Mouse (Mus musculus) heart, postnatal 0 days (tissue): ENCODE measurements around the gene Slc37a1. TPM values are rescaled to one million over a fixed set of nuclear protein-coding genes. Genes with fewer than 3 reads are reported as not detected.

Source experiments
- ATAC-seq: fragments of 200-750 bp; cut with Nextera tagmentation; 2 replicates; pipeline ENCODE4 v1.8.0; 2017; ENCODE audit warnings: low read depth, moderate number of reproducible peaks, moderate library complexity; ENCODE audit not compliant: insufficient read depth
- DNase-seq: peaks from one replicate; pipeline ENCODE4 v3.0.0-alpha.2; 2016; ENCODE audit warnings: low spot score
- H3K27ac ChIP-seq: fragments of 300-500 bp; sonication (generic); 2 replicates; pipeline ENCODE4 v1.5.1; 2014; ENCODE audit warnings: low read depth, mild to moderate bottlenecking
- H3K27me3 ChIP-seq: fragments of 300-500 bp; sonication (generic); 2 replicates; pipeline ENCODE4 v1.6.1; 2014; ENCODE audit warnings: low read length, mixed read lengths; ENCODE audit not compliant: control insufficient read depth, insufficient read depth
- H3K36me3 ChIP-seq: fragments of 300-500 bp; sonication (generic); replicated peaks from 2 replicates; pipeline ENCODE4 v1.6.1; 2014; ENCODE audit warnings: low read length, mixed read lengths; ENCODE audit not compliant: control insufficient read depth, insufficient read depth
- H3K4me1 ChIP-seq: fragments of 300-500 bp; sonication (generic); 2 replicates; pipeline ENCODE4 v1.6.1; 2014; ENCODE audit warnings: antibody characterized with exemption; ENCODE audit not compliant: control insufficient read depth, insufficient read depth
- H3K4me2 ChIP-seq: fragments of 300-500 bp; sonication (generic); 2 replicates; pipeline ENCODE4 v1.6.1; 2014; ENCODE audit warnings: low read depth, mild to moderate bottlenecking, low read length, moderate library complexity
- H3K4me3 ChIP-seq: fragments of 300-500 bp; sonication (generic); 2 replicates; pipeline ENCODE4 v1.5.1; 2014; ENCODE audit warnings: low read depth, low read length
- H3K9ac ChIP-seq: fragments of 300-500 bp; sonication (generic); replicated peaks from 2 replicates; pipeline ENCODE4 v1.6.1; 2014; ENCODE audit warnings: low read depth, low read length, mixed read lengths
- H3K9me3 ChIP-seq: fragments of 300-500 bp; sonication (generic); replicated peaks from 2 replicates; pipeline ENCODE4 v1.6.1; 2016; ENCODE audit warnings: low read length; ENCODE audit not compliant: control insufficient read depth
- CTCF ChIP-seq: IDR thresholded peaks from 2 replicates; pipeline ENCODE4 v1.5.1; 2016; ENCODE audit warnings: antibody characterized with exemption, control low read depth, low read depth
- EP300 ChIP-seq: IDR thresholded peaks from 2 replicates; pipeline ENCODE4 v1.6.1; 2016; ENCODE audit warnings: antibody characterized with exemption, low read depth
- WGBS: fragments of 180-500 bp; shearing (Covaris S2); extraction: QIAGEN DNeasy Blood & Tissue Kit; methylation state at CpG from one replicate; pipeline ENCODE4 v1.1.7; 2014; 5-methylcytosine and 5-hydroxymethylcytosine counted together
- polyA plus RNA-seq: library from polyadenylated mRNA; unstranded; fragments of >200 nt; fragmentation: Nextera tagmentation; extraction: Ambion mirVana; gene quantifications from 2 replicates; pipeline ENCODE4 v1.2.1, GENCODE M21; 2015
- total RNA-seq: library from RNA; depleted of rRNA; stranded (reverse); fragments of >200 nt; gene quantifications from 2 replicates; pipeline ENCODE4 v1.2.3, GENCODE M21; 2014; ENCODE audit warnings: low replicate concordance

Gene Slc37a1
- total and polyA plus RNA-seq, 2 experiments from 2014 or later: 13.5 to 37.9 TPM

DNA sequence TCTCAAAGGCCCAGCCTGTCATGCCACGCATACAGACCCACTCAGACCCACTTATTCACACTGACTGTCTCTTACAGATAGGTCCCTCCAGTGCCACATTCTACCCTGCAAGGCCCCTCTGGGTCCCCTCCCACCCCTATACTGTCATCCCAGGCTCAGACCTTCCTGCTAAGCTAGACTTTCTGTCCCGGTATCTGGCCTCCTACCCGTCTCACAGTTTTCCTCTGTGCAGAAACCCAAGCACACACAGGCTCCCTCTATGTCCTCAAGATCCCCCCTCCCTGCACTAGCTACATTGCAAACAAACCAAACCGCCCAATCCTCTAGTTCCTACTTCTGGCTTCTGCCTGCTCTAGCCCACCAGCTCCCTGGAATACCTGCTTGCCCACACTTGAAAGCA lies 8.7 kb upstream of the Slc37a1 start:
- 78% methylated on average over 4 of the region's 4 CpGs for WGBS
- Histone ChIP-seq H3K9ac (no peak overlapping the region), H3K9me3 (no peaks in the 10 kb centered on the region), H3K4me2 (no peak overlapping the region), H3K27me3 (no peaks in the 10 kb centered on the region), H3K4me1 (no peaks in the 10 kb centered on the region), H3K36me3 (no peaks in the 10 kb centered on the region), H3K4me3 (no peak overlapping the region), H3K27ac (no peak overlapping the region)
- DNase-seq (no peak), ATAC-seq (no peak)
- TF ChIP-seq EP300 (no peak), CTCF (no peak)

- ATAC-seq: no peak
- no peak for DNase-seq
- WGBS: 55% methylated on average over 9 of the region's 9 CpGs
- no peak overlapping the region for H3K4me2 ChIP-seq
- no peak overlapping the region for H3K4me3 ChIP-seq
- TF ChIP-seq CTCF (no peak), EP300 (no peak)
- H3K36me3 ChIP-seq: no peaks in the 10 kb centered on the region
- no peaks in the 10 kb centered on the region for H3K27me3 ChIP-seq
- H3K9me3 ChIP-seq: no peaks in the 10 kb centered on the region
- H3K9ac ChIP-seq: no peak overlapping the region
- no peak overlapping the region for H3K27ac ChIP-seq
- H3K4me1 ChIP-seq: no peaks in the 10 kb centered on the region
These were observed 7.1 kb upstream of the Slc37a1 start for GRCm38 (mm10) chr17:31279541-31279940.

DNA sequence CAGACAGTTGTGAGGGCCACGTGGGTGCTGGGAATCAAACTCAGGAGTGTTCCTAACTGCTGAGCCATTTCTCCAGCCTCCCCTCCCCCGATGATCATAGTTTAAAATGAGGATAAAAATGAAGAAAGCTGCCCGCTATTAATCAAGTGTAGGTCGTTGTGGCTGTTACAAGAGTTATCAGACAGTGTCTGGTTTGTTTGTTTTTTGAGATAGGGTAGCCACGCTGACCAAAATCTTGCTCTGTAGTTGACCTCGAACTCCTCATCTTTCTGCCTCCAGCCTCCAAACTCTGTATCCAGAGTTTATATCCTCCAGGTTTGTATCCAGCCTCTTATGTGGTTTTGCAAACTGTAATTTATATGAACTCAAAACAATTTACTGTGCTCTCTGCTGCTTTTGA lies 6.3 kb upstream of the Slc37a1 start:
- H3K36me3 ChIP-seq: no peaks in the 10 kb centered on the region
- no peak overlapping the region for H3K27ac ChIP-seq
- no peak overlapping the region for H3K4me3 ChIP-seq
- no peaks in the 10 kb centered on the region for H3K27me3 ChIP-seq
- no peak for DNase-seq
- H3K4me1 ChIP-seq: no peaks in the 10 kb centered on the region
- no peaks in the 10 kb centered on the region for H3K9me3 ChIP-seq
- no peak overlapping the region for H3K4me2 ChIP-seq
- no peak for TF ChIP-seq CTCF
- no peak for TF ChIP-seq EP300
- H3K9ac ChIP-seq: no peak overlapping the region
- WGBS: 54% methylated on average over 6 of the region's 6 CpGs
- ATAC-seq: no peak

DNA sequence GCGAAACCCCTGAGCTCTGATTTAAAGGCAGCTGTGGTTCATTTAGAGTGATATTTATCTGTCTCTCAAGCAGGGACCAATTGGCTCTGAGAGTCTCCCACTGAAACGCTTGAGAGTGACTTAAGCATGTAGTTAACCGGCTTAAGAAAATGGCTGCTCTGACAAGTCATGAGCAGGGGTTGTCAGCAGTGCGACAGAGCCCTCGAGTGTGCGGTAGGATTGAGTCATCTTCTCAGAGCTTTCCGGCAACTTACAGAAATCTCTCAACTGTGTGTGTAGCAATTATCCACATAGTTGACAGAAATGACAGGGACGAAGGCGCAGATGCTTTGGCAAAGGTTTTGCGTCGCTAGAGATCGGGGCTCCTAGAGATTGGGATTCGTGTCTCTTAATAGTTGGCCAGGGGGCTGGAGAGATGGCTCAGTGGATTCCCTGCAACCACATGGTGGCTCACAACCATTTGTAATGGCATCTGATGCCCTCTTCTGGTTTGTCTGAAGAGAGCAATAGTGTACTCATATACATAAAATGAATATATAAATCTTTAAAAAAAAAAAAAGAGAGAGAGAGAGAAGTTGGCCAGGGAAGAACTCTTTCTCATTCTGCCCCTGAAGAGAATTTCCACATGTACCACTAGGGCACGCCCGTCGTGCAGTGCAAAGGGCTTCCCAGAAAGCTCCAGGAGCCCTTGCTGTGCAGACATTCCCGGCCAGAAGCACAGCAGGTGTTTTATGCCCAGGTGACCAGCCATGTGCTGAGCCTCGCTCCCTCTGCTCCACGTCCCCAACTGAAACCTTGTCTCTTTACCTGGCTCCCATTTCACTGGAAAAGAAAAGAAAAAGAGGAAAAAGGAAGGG lies 4.5 kb upstream of the Slc37a1 start:
- Histone ChIP-seq H3K9me3 (no peaks in the 10 kb centered on the region), H3K27ac (no peak overlapping the region), H3K36me3 (no peaks in the 10 kb centered on the region), H3K9ac (no peak overlapping the region), H3K4me2 (no peak overlapping the region), H3K27me3 (no peaks in the 10 kb centered on the region), H3K4me1 (no peaks in the 10 kb centered on the region), H3K4me3 (no peak overlapping the region)
- TF ChIP-seq CTCF (peak; percentile 34), EP300 (no peak)
- WGBS: 45% methylated on average over 19 of the region's 19 CpGs
- ATAC-seq: no peak
- DNase-seq: no peak

GRCm38 (mm10) chr17:31282687-31283053 lies 3.9 kb upstream of the Slc37a1 start:
- no peaks in the 10 kb centered on the region for H3K36me3 ChIP-seq
- TF ChIP-seq CTCF (no peak), EP300 (no peak)
- ATAC-seq (no peak), DNase-seq (no peak)
- no peak overlapping the region for H3K27ac ChIP-seq
- H3K4me2 ChIP-seq: no peak overlapping the region
- no peaks in the 10 kb centered on the region for H3K4me1 ChIP-seq
- no peaks in the 10 kb centered on the region for H3K27me3 ChIP-seq
- no peak overlapping the region for H3K9ac ChIP-seq
- WGBS: 30% methylated on average over 7 of the region's 7 CpGs
- no peaks in the 10 kb centered on the region for H3K9me3 ChIP-seq
- H3K4me3 ChIP-seq: no peak overlapping the region

GRCm38 (mm10) chr17:31285867-31286266 lies 725 bp upstream of the Slc37a1 start:
- ATAC-seq (no peak), DNase-seq (no peak)
- no peaks in the 10 kb centered on the region for H3K4me1 ChIP-seq
- H3K9ac ChIP-seq: no peak overlapping the region
- no peak overlapping the region for H3K4me2 ChIP-seq
- no peaks in the 10 kb centered on the region for H3K36me3 ChIP-seq
- WGBS: 65% methylated on average over 2 of the region's 2 CpGs
- TF ChIP-seq CTCF: no peak
- H3K27me3 ChIP-seq: no peaks in the 10 kb centered on the region
- H3K9me3 ChIP-seq: no peaks in the 10 kb centered on the region
- no peak overlapping the region for H3K4me3 ChIP-seq
- no peak overlapping the region for H3K27ac ChIP-seq
